Mouse (Mus musculus) liver, embryonic 14.5 days (tissue): ENCODE data around the gene Vhl. TPM values are rescaled to one million over a fixed set of nuclear protein-coding genes. Genes with fewer than 3 reads are reported as not detected.

Experiments
- ATAC-seq: fragments of 200-750 bp; cut with Nextera tagmentation; 2 replicates; pipeline ENCODE4 v1.8.0; 2017; ENCODE audit warnings: moderate number of reproducible peaks, mild to moderate bottlenecking, moderate library complexity; ENCODE audit not compliant: insufficient read depth
- DNase-seq, 3 experiments: peaks; one replicate each; pipeline ENCODE4 v3.0.0-alpha.2; 2012 to 2013; ENCODE audit warnings: low read depth in 3 of 3, low spot score in 3 of 3
- H3K27ac ChIP-seq: fragments of 300-500 bp; sonication (generic); 2 replicates; pipeline ENCODE4 v1.5.1; 2014; ENCODE audit warnings: moderate library complexity, mild to moderate bottlenecking, control low read depth, inconsistent platforms
- H3K27me3 ChIP-seq: fragments of 300-500 bp; sonication (generic); 2 replicates; pipeline ENCODE4 v1.6.1; 2014; ENCODE audit warnings: mild to moderate bottlenecking, low read length, moderate library complexity; ENCODE audit not compliant: control insufficient read depth, insufficient read depth
- H3K36me3 ChIP-seq: fragments of 300-500 bp; sonication (generic); replicated peaks from 2 replicates; pipeline ENCODE4 v1.6.1; 2014; ENCODE audit warnings: low read depth; ENCODE audit not compliant: control insufficient read depth, insufficient read depth
- H3K4me1 ChIP-seq, 2 experiments: fragments of 200-500 bp in 1 of 2; fragments of 300-500 bp in 1 of 2; sonication (generic) in 1 of 2; replicated peaks; 2 replicates each; pipeline ENCODE4 v1.6.1; 2012 to 2014; ENCODE audit warnings: antibody characterized with exemption in 1 of 2, inconsistent platforms in 1 of 2, low read length in 1 of 2; ENCODE audit not compliant: control insufficient read depth in 2 of 2, insufficient read depth in 2 of 2
- H3K4me2 ChIP-seq: fragments of 300-500 bp; sonication (generic); 2 replicates; pipeline ENCODE4 v1.6.1; 2014; ENCODE audit warnings: low read depth, mild to moderate bottlenecking, control low read depth, moderate library complexity
- H3K4me3 ChIP-seq, 2 experiments: fragments of 200-500 bp in 1 of 2; fragments of 300-500 bp in 1 of 2; sonication (generic) in 1 of 2; 2 replicates each; pipeline ENCODE4 v1.5.1; 2012 to 2014; ENCODE audit warnings: low read depth in 2 of 2, low read length in 2 of 2, mild to moderate bottlenecking in 2 of 2, control low read depth in 1 of 2, inconsistent platforms in 1 of 2, moderate library complexity in 1 of 2; ENCODE audit not compliant: insufficient read depth in 1 of 2
- H3K9ac ChIP-seq: fragments of 300-500 bp; sonication (generic); replicated peaks from 2 replicates; pipeline ENCODE4 v1.6.1; 2014; ENCODE audit warnings: mild to moderate bottlenecking, control low read depth, moderate library complexity
- H3K9me3 ChIP-seq: fragments of 300-500 bp; sonication (generic); 2 replicates; pipeline ENCODE4 v1.6.1; 2016; ENCODE audit warnings: low read length, mixed read lengths; ENCODE audit not compliant: control insufficient read depth
- CTCF ChIP-seq: IDR thresholded peaks from 2 replicates; pipeline ENCODE4 v1.5.1; 2016; ENCODE audit warnings: antibody characterized with exemption, low read depth, control low read depth
- EP300 ChIP-seq: IDR thresholded peaks from 2 replicates; pipeline ENCODE4 v1.6.1; 2016; ENCODE audit warnings: antibody characterized with exemption, low read depth
- WGBS: fragments of 180-500 bp; shearing (Covaris S2); extraction: QIAGEN DNeasy Blood & Tissue Kit; methylation state at CpG from one replicate; pipeline ENCODE4 v1.1.7; 2014; ENCODE audit not compliant: insufficient replicate concordance; 5-methylcytosine and 5-hydroxymethylcytosine counted together
- polyA plus RNA-seq, 2 experiments: library from polyadenylated mRNA; depleted of rRNA in 1 of 2; stranded (reverse) in 1 of 2; unstranded in 1 of 2; fragments of >200 nt; fragmentation: Nextera tagmentation in 1 of 2; extraction: Ambion mirVana in 1 of 2; gene quantifications; 2 replicates each; pipeline versions ENCODE4 v1.2.1 to v1.2.3; 2012 to 2014

Gene Vhl
- polyA plus RNA-seq, 2 experiments, result 3.9 to 7.4 TPM

GRCm38 (mm10) chr6:113649346-113650196 is 25.8 kb downstream of the Vhl start:
- Histone ChIP-seq H3K9ac (no peak overlapping the region), H3K4me3 (no peak overlapping the region), H3K27ac (no peak overlapping the region), H3K9me3 (no peaks in the 10 kb centered on the region), H3K27me3 (no peaks in the 10 kb centered on the region), H3K4me2 (no peak overlapping the region), H3K36me3 (no peaks in the 10 kb centered on the region; the same call in 1 of the 2 replicates), H3K4me1 (peaks cover 10 to 17% of the 10 kb centered on the region in 2 experiments)
- TF ChIP-seq CTCF (no peak), EP300 (no peak)
- no peak for DNase-seq
- 66% methylated on average over 7 of the region's 7 CpGs for whole genome bisulfite sequencing
- no peak for ATAC-seq

- no peak for TF ChIP-seq CTCF
- no peak for TF ChIP-seq EP300
- H3K4me1 ChIP-seq, result peaks cover 10 to 18% of the 10 kb centered on the region in 2 experiments
- no peak for ATAC-seq
Observed at GRCm38 (mm10) chr6:113650197-113650640, 26.5 kb downstream of the Vhl start.

DNA sequence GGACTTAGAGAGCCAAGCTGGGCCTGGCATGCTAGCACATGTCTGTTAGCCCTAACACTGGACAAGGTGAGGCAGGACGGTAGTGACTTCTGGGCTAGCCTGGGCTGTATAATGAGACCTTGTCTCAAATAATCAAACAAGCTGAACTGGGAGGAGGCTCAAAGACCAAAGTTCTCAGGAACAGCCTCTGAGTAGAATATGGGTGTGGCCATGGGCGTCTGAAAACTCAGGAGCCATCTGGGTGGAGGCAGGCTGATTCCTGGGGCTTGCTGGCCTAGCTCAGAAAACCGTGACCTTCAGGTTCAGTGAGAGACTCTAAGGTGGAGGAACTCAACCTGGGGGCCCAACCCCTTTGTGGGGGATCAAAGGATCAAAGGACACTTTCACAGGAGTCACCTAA is 27.9 kb downstream of the Vhl start:
- Histone ChIP-seq H3K27ac (no peak overlapping the region; the same call in 1 of the 2 replicates), H3K9ac (no peak overlapping the region), H3K9me3 (no peaks in the 10 kb centered on the region), H3K4me2 (peak overlapping the region; percentile 33; the same call in 1 of the 2 replicates), H3K4me1 (peaks cover 10 to 19% of the 10 kb centered on the region in 2 experiments), H3K36me3 (no peaks in the 10 kb centered on the region; the same call in 1 of the 2 replicates), H3K4me3 (no peak overlapping the region), H3K27me3 (no peaks in the 10 kb centered on the region)
- TF ChIP-seq EP300, result no peak
- TF ChIP-seq CTCF, result no peak
- peak; percentile 60 for ATAC-seq
- DNase-seq, result no peak
- 26% methylated on average over 3 of the region's 3 CpGs for WGBS

More at GRCm38 (mm10) chr6:113650197-113650640, 26.5 kb downstream of the Vhl start:
- H3K9ac ChIP-seq, result no peak overlapping the region
- WGBS, result 44% methylated on average over 4 of the region's 4 CpGs
- no peak overlapping the region for H3K4me2 ChIP-seq
- no peak overlapping the region for H3K27ac ChIP-seq
- no peaks in the 10 kb centered on the region; the same call in 1 of the 2 replicates for H3K36me3 ChIP-seq
- H3K4me3 ChIP-seq, result no peak overlapping the region
- H3K27me3 ChIP-seq, result no peaks in the 10 kb centered on the region
- no peak for DNase-seq
- H3K9me3 ChIP-seq, result no peaks in the 10 kb centered on the region

GRCm38 (mm10) chr6:113653551-113653950 is 29.8 kb downstream of the Vhl start:
- H3K4me1 ChIP-seq, result peaks cover 10 to 19% of the 10 kb centered on the region in 2 experiments
- H3K9ac ChIP-seq, result no peak overlapping the region

DNA sequence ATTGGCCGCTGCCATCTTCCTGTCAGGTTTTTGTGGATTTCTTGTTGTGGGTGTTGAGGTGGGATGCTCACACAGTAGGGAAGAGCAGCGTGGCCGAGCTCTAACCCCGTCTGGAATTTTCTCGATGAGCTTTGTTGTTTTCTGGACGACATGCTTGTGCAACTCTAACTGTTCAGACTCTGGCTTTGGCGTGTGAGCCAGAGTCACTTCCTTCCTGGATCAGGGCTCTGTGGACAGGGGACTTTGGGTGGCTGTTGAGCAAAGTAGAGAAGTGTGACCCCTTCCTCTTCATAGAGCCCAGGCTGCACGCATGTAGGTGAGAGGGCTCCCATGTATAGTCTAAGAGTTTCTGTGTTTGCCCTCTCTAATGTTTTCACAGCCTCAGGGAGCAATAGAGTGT is 30.3 kb downstream of the Vhl start:
- TF ChIP-seq CTCF, result no peak
- TF ChIP-seq EP300, result no peak
- 29% methylated on average over 8 of the region's 8 CpGs for WGBS
- H3K4me2 ChIP-seq, result no peak overlapping the region

More at GRCm38 (mm10) chr6:113653551-113653950, 29.8 kb downstream of the Vhl start:
- Histone ChIP-seq H3K4me3 (no peak overlapping the region), H3K36me3 (no peaks in the 10 kb centered on the region), H3K9me3 (no peaks in the 10 kb centered on the region), H3K27me3 (no peaks in the 10 kb centered on the region), H3K4me2 (no peak overlapping the region), H3K27ac (no peak overlapping the region)
- no peak for ATAC-seq
- DNase-seq, result no peak
- 70% methylated on average over 7 of the region's 7 CpGs for WGBS
- TF ChIP-seq EP300 (no peak), CTCF (no peak)

More for the DNA sequence above, 30.3 kb downstream of the Vhl start:
- Histone ChIP-seq H3K27me3 (no peaks in the 10 kb centered on the region), H3K9ac (no peak overlapping the region), H3K27ac (no peak overlapping the region), H3K36me3 (no peaks in the 10 kb centered on the region), H3K4me1 (peaks cover 10 to 19% of the 10 kb centered on the region in 2 experiments), H3K9me3 (no peaks in the 10 kb centered on the region), H3K4me3 (no peak overlapping the region)
- ATAC-seq (no peak), DNase-seq (no peak)
